13 mouse cellular contexts compared by ENCODE assay signal in the genomic region with DNA sequence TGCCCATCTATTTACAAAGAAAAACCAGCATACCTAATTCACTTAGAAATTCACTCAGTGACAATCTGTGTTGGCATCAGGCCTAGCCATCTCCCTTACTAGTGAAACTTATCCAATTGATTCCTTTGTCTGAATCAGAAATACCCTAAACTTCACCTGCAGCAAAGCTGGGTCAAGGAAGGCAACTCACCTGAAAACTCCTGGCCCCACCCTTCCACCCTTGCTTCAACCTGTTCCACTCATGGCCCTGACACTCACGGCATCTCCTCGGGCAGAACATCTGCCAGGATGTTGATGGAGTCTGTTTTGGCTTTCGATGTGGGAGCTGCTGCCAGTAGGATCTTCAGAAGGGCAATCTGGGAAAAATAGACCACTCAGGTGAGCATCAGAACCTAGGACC. TPM values are rescaled to one million over a fixed set of nuclear protein-coding genes. Genes with fewer than 3 reads are reported as not detected.
"Had no signal": no experiment of that assay in that cellular context is flagged by ENCODE, and none has a peak within 500 bp of the region (broad histone marks: within the 10 kb centered on the region; RNA-seq: fewer than 3 reads in every experiment).

No protein-coding gene starts in this region.

- DNase-seq: lung, adult 18-20 months; lung, embryonic 14.5 days; lung, postnatal 10 days; lung, postnatal 4 days; midbrain, embryonic 14.5 days; retina, postnatal 1 day; spleen, adult 18-20 months; thymus, adult 2 months; thymus, postnatal 25 days; thymus, postnatal 4 days had no signal

RNA-seq across cellular contexts. Expression of a gene that starts 13.3 kb away (rescaled TPM):
- total RNA-seq: liver, adult 2 months; megakaryocyte, adult 5-6 weeks; megakaryocyte-erythroid progenitor cell, adult 5-6 weeks had no signal

RNA-seq across cellular contexts. Expression of a gene that starts 23.0 kb away (rescaled TPM):
- total RNA-seq: liver, adult 2 months; megakaryocyte, adult 5-6 weeks; megakaryocyte-erythroid progenitor cell, adult 5-6 weeks had no signal
